Mouse (Mus musculus): ENCODE results near the gene Paxx. TPM values are rescaled to one million over a fixed set of nuclear protein-coding genes. Genes with fewer than 3 reads are reported as not detected.
A peak's percentile ranks its signal among the peaks of the same experiment; 100 is the strongest.

The Paxx gene
- polyA plus RNA-seq, 1 experiment = 49.0 TPM

GRCm38 (mm10) chr2:25460135-25460534 is 759 bp downstream of the Paxx start:
- WGBS = 20% methylated on average over 5 of the region's 5 CpGs
- no peak for DNase-seq
- Histone ChIP-seq H3K4me1 (ENCODE audit: control insufficient read depth, insufficient read depth, low read length) (peaks cover 11% of the 10 kb centered on the region), H3K36me3 (ENCODE audit: control insufficient read depth, insufficient read depth, low read length) (no peaks in the 10 kb centered on the region), H3K27me3 (replicated peaks; ENCODE audit: control insufficient read depth, insufficient read depth, low read length) (no peaks in the 10 kb centered on the region), H3K4me3 (ENCODE audit: insufficient read depth, low read depth, low read length) (peak overlapping the region; percentile 71), H3K27ac (ENCODE audit: insufficient read depth, low read depth, low read length) (peak overlapping the region; percentile 93)
- no peak for TF ChIP-seq POLR2A (IDR thresholded peaks at IDR 0.05; ENCODE audit: low read depth, low read length)
- no peak for TF ChIP-seq CTCF (conservative IDR thresholded peaks at IDR 0.05; ENCODE audit: insufficient read depth, insufficient read length, low read depth, low read length)

- Histone ChIP-seq H3K4me1 (ENCODE audit: control insufficient read depth, insufficient read depth, low read length) (peaks cover 11% of the 10 kb centered on the region), H3K4me3 (ENCODE audit: insufficient read depth, low read depth, low read length) (no peak overlapping the region), H3K27ac (ENCODE audit: insufficient read depth, low read depth, low read length) (no peak overlapping the region), H3K36me3 (ENCODE audit: control insufficient read depth, insufficient read depth, low read length) (no peaks in the 10 kb centered on the region), H3K27me3 (replicated peaks; ENCODE audit: control insufficient read depth, insufficient read depth, low read length) (no peaks in the 10 kb centered on the region)
- 75% methylated on average over 5 of the region's 5 CpGs for WGBS
- peak; percentile 17 for DNase-seq
- TF ChIP-seq POLR2A (IDR thresholded peaks at IDR 0.05; ENCODE audit: low read depth, low read length) = no peak
- no peak for TF ChIP-seq CTCF (conservative IDR thresholded peaks at IDR 0.05; ENCODE audit: insufficient read depth, insufficient read length, low read depth, low read length)
Observed at GRCm38 (mm10) chr2:25458911-25459310, 2.0 kb downstream of the Paxx start.

GRCm38 (mm10) chr2:25457022-25457896 is 3.6 kb downstream of the Paxx start:
- WGBS = 91% methylated on average over 9 of the region's 9 CpGs
- no peak overlapping the region for H3K4me3 ChIP-seq (ENCODE audit: insufficient read depth, low read depth, low read length)
- H3K4me1 ChIP-seq (ENCODE audit: control insufficient read depth, insufficient read depth, low read length) = peaks cover 11% of the 10 kb centered on the region
- TF ChIP-seq POLR2A (IDR thresholded peaks at IDR 0.05; ENCODE audit: low read depth, low read length) (no peak), CTCF (conservative IDR thresholded peaks at IDR 0.05; ENCODE audit: insufficient read depth, insufficient read length, low read depth, low read length) (no peak)
- H3K36me3 ChIP-seq (ENCODE audit: control insufficient read depth, insufficient read depth, low read length) = no peaks in the 10 kb centered on the region
- no peak overlapping the region for H3K27ac ChIP-seq (ENCODE audit: insufficient read depth, low read depth, low read length)
- DNase-seq = no peak
- H3K27me3 ChIP-seq (replicated peaks; ENCODE audit: control insufficient read depth, insufficient read depth, low read length) = no peaks in the 10 kb centered on the region

DNA sequence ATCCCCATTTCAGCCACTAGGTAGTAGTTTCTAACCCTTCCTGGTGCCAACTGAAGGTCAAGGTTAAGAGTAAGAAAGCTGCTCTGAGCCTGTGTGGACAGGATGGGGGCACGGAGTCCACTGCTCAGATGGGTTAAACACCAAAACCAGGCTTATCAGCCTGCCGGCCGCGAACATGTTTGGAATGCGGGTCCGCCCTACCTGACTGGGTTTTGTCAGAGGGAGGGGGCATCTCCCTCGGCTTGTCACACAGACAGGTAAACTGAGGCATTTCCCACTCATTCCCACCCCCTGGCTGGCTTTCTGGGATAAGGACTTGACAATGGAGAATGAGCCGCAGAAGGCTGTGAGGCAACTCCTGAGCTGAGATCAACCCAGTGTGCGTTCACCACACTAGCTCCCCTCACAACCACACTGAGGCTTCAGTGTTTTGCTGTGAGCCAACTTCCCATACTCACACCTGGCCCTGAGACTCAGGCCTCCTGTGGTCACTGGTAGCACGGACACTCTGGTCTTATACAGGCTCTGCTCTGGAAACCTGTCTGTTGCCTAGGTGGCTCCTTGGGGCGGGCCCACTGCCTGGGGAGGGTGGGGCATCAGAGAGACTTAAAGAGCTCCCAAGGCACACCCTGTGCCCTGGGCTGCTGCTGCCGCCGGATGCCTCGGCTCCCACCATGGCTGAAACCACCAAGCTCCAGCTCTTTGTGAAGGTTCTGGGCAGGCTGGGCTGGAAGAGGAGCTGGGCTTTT is 4.5 kb downstream of the Paxx start, which contains the start of gene Clic3:
Gene Clic3 (plus strand): TSS at position 634 of the 749 bp plus-strand sequence.
- Histone ChIP-seq H3K27ac (ENCODE audit: insufficient read depth, low read depth, low read length) (no peak within 1 kb of the TSS), H3K4me3 (ENCODE audit: insufficient read depth, low read depth, low read length) (no peak within 1 kb of the TSS), H3K27me3 (replicated peaks; ENCODE audit: control insufficient read depth, insufficient read depth, low read length) (no peaks in the 10 kb centered on the region), H3K36me3 (ENCODE audit: control insufficient read depth, insufficient read depth, low read length) (no peaks in the 10 kb centered on the region), H3K4me1 (ENCODE audit: control insufficient read depth, insufficient read depth, low read length) (peaks cover 9% of the 10 kb centered on the region)
- WGBS = 60% methylated on average over 14 of the region's 14 CpGs
- no peak for DNase-seq
- TF ChIP-seq CTCF (conservative IDR thresholded peaks at IDR 0.05; ENCODE audit: insufficient read depth, insufficient read length, low read depth, low read length) (no peak), POLR2A (IDR thresholded peaks at IDR 0.05; ENCODE audit: low read depth, low read length) (no peak)

DNA sequence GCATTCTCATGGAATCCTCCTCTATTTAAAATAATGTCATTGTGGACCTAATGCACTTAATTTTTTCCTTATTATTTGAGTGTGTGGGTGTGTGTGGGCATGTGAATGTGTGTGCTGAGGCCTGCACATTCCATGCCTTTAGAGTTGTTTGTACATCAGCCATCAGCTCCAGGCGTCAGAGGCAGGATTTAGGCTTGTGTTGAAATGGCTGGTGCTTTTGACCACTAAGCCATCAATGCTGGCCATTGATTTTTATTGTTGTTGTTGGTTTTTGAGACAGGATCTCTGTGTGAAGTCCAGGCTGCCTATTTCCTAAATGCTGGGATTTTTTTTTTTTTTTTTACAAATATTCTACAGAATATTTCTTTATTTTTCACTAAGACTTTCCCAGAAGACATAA is 7.9 kb downstream of the Paxx start:
- Histone ChIP-seq H3K36me3 (ENCODE audit: control insufficient read depth, insufficient read depth, low read length) (no peaks in the 10 kb centered on the region), H3K4me1 (ENCODE audit: control insufficient read depth, insufficient read depth, low read length) (no peaks in the 10 kb centered on the region), H3K4me3 (ENCODE audit: insufficient read depth, low read depth, low read length) (no peak overlapping the region), H3K27me3 (replicated peaks; ENCODE audit: control insufficient read depth, insufficient read depth, low read length) (no peaks in the 10 kb centered on the region), H3K27ac (ENCODE audit: insufficient read depth, low read depth, low read length) (no peak overlapping the region)
- DNase-seq = no peak
- TF ChIP-seq CTCF (conservative IDR thresholded peaks at IDR 0.05; ENCODE audit: insufficient read depth, insufficient read length, low read depth, low read length) = no peak
- no peak for TF ChIP-seq POLR2A (IDR thresholded peaks at IDR 0.05; ENCODE audit: low read depth, low read length)
- WGBS = 64% methylated on average over 1 of the region's 1 CpGs

DNA sequence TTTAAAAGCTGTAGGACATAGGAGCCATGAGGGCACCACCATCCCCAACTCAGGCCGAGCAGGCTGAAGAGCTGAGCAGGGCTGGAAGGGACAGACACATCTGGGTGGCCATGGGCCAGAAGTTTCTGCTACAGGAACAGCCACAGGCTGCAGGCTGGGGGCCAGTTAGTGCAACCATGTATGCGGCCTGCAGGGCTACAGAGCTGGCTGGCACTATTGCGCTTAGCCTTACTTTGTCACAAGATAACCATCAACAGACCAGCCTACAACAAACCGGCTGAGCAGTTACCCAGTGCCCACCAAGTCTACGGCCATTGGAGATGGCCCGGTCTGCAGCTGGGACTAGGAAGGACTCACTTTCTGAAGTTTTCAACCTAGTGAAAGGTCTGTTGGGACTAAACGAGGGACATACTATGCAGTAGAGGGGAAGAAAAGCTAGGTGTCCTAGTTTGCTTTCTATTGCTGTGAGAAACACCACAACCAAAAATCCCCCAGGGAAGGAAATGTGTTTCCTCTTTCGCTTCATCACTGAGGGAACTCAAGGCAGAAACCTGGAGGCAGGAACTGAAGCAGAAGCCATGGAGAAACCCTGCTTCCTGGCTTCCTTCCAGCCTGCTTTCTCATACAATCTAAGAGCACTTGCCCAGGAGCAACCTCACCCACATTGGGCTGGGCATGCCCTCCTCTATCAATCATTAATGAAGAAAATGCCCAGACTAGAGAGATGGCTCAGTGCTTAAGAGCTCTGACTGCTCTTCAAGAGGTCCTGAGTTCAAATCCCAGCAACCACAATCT is 9.8 kb downstream of the Paxx start:
- WGBS = 68% methylated on average over 8 of the region's 8 CpGs
- TF ChIP-seq POLR2A (IDR thresholded peaks at IDR 0.05; ENCODE audit: low read depth, low read length) (no peak), CTCF (conservative IDR thresholded peaks at IDR 0.05; ENCODE audit: insufficient read depth, insufficient read length, low read depth, low read length) (no peak)
- Histone ChIP-seq H3K36me3 (ENCODE audit: control insufficient read depth, insufficient read depth, low read length) (no peaks in the 10 kb centered on the region), H3K27ac (ENCODE audit: insufficient read depth, low read depth, low read length) (no peak overlapping the region), H3K4me1 (ENCODE audit: control insufficient read depth, insufficient read depth, low read length) (no peaks in the 10 kb centered on the region), H3K27me3 (replicated peaks; ENCODE audit: control insufficient read depth, insufficient read depth, low read length) (no peaks in the 10 kb centered on the region), H3K4me3 (ENCODE audit: insufficient read depth, low read depth, low read length) (no peak overlapping the region)
- peak; percentile 66 for DNase-seq
